Mouse (Mus musculus) heart, postnatal 0 days (tissue): ENCODE data around the gene Hes7. TPM values are rescaled to one million over a fixed set of nuclear protein-coding genes. Genes with fewer than 3 reads are reported as not detected.

Source experiments
- ATAC-seq: fragments of 200-750 bp; cut with Nextera tagmentation; 2 replicates; pipeline ENCODE4 v1.8.0; 2017; ENCODE audit warnings: low read depth, moderate number of reproducible peaks, moderate library complexity; ENCODE audit not compliant: insufficient read depth
- DNase-seq: peaks from one replicate; pipeline ENCODE4 v3.0.0-alpha.2; 2016; ENCODE audit warnings: low spot score
- H3K27ac ChIP-seq: fragments of 300-500 bp; sonication (generic); 2 replicates; pipeline ENCODE4 v1.5.1; 2014; ENCODE audit warnings: low read depth, mild to moderate bottlenecking
- H3K27me3 ChIP-seq: fragments of 300-500 bp; sonication (generic); 2 replicates; pipeline ENCODE4 v1.6.1; 2014; ENCODE audit warnings: low read length, mixed read lengths; ENCODE audit not compliant: control insufficient read depth, insufficient read depth
- H3K36me3 ChIP-seq: fragments of 300-500 bp; sonication (generic); replicated peaks from 2 replicates; pipeline ENCODE4 v1.6.1; 2014; ENCODE audit warnings: low read length, mixed read lengths; ENCODE audit not compliant: control insufficient read depth, insufficient read depth
- H3K4me1 ChIP-seq: fragments of 300-500 bp; sonication (generic); 2 replicates; pipeline ENCODE4 v1.6.1; 2014; ENCODE audit warnings: antibody characterized with exemption; ENCODE audit not compliant: control insufficient read depth, insufficient read depth
- H3K4me2 ChIP-seq: fragments of 300-500 bp; sonication (generic); 2 replicates; pipeline ENCODE4 v1.6.1; 2014; ENCODE audit warnings: low read depth, mild to moderate bottlenecking, low read length, moderate library complexity
- H3K4me3 ChIP-seq: fragments of 300-500 bp; sonication (generic); 2 replicates; pipeline ENCODE4 v1.5.1; 2014; ENCODE audit warnings: low read depth, low read length
- H3K9ac ChIP-seq: fragments of 300-500 bp; sonication (generic); replicated peaks from 2 replicates; pipeline ENCODE4 v1.6.1; 2014; ENCODE audit warnings: low read depth, low read length, mixed read lengths
- H3K9me3 ChIP-seq: fragments of 300-500 bp; sonication (generic); replicated peaks from 2 replicates; pipeline ENCODE4 v1.6.1; 2016; ENCODE audit warnings: low read length; ENCODE audit not compliant: control insufficient read depth
- CTCF ChIP-seq: IDR thresholded peaks from 2 replicates; pipeline ENCODE4 v1.5.1; 2016; ENCODE audit warnings: antibody characterized with exemption, control low read depth, low read depth
- EP300 ChIP-seq: IDR thresholded peaks from 2 replicates; pipeline ENCODE4 v1.6.1; 2016; ENCODE audit warnings: antibody characterized with exemption, low read depth
- WGBS: fragments of 180-500 bp; shearing (Covaris S2); extraction: QIAGEN DNeasy Blood & Tissue Kit; methylation state at CpG from one replicate; pipeline ENCODE4 v1.1.7; 2014; 5-methylcytosine and 5-hydroxymethylcytosine counted together
- polyA plus RNA-seq: library from polyadenylated mRNA; unstranded; fragments of >200 nt; fragmentation: Nextera tagmentation; extraction: Ambion mirVana; gene quantifications from 2 replicates; pipeline ENCODE4 v1.2.1, GENCODE M21; 2015
- total RNA-seq: library from RNA; depleted of rRNA; stranded (reverse); fragments of >200 nt; gene quantifications from 2 replicates; pipeline ENCODE4 v1.2.3, GENCODE M21; 2014; ENCODE audit warnings: low replicate concordance

The Hes7 gene
- total and polyA plus RNA-seq, 2 experiments from 2014 or later, result 0.26 TPM; not detected in 1

- no peak overlapping the region for H3K4me2 ChIP-seq
- no peak overlapping the region for H3K27ac ChIP-seq
- no peak for DNase-seq
- ATAC-seq, result no peak
- peaks cover 7% of the 10 kb centered on the region for H3K4me1 ChIP-seq
- no peaks in the 10 kb centered on the region for H3K27me3 ChIP-seq
- peaks cover 94% of the 10 kb centered on the region for H3K36me3 ChIP-seq
- H3K4me3 ChIP-seq, result no peak overlapping the region
- no peak for TF ChIP-seq EP300
- TF ChIP-seq CTCF, result no peak
- no peaks in the 10 kb centered on the region for H3K9me3 ChIP-seq
- H3K9ac ChIP-seq, result no peak overlapping the region
- 86% methylated on average over 14 of the region's 14 CpGs for WGBS
These were observed 15.7 kb upstream of the Hes7 start for GRCm38 (mm10) chr11:69104487-69104886.

- no peak overlapping the region for H3K9ac ChIP-seq
- peaks cover 99% of the 10 kb centered on the region for H3K36me3 ChIP-seq
- no peak overlapping the region for H3K4me3 ChIP-seq
- no peak overlapping the region for H3K4me2 ChIP-seq
- peaks cover 6% of the 10 kb centered on the region for H3K4me1 ChIP-seq
- WGBS, result 88% methylated on average over 6 of the region's 6 CpGs
- no peak for TF ChIP-seq CTCF
- TF ChIP-seq EP300, result no peak
- DNase-seq (no peak), ATAC-seq (no peak)
- no peak overlapping the region for H3K27ac ChIP-seq
- H3K9me3 ChIP-seq, result no peaks in the 10 kb centered on the region
- no peaks in the 10 kb centered on the region for H3K27me3 ChIP-seq
These were observed 15.0 kb upstream of the Hes7 start for GRCm38 (mm10) chr11:69105227-69105626.

GRCm38 (mm10) chr11:69105796-69106195, 14.4 kb upstream of the Hes7 start:
- DNase-seq (no peak), ATAC-seq (no peak)
- Histone ChIP-seq H3K27me3 (no peaks in the 10 kb centered on the region), H3K4me2 (no peak overlapping the region), H3K9ac (no peak overlapping the region), H3K9me3 (no peaks in the 10 kb centered on the region), H3K4me3 (no peak overlapping the region), H3K36me3 (peaks cover 93% of the 10 kb centered on the region), H3K4me1 (peaks cover under 1% of the 10 kb centered on the region; the same call in 1 of the 2 replicates), H3K27ac (no peak overlapping the region)
- WGBS, result 85% methylated on average over 2 of the region's 2 CpGs
- TF ChIP-seq EP300 (no peak), CTCF (no peak)

- Histone ChIP-seq H3K4me2 (no peak overlapping the region), H3K9ac (no peak overlapping the region), H3K36me3 (peaks cover 88% of the 10 kb centered on the region), H3K27me3 (no peaks in the 10 kb centered on the region), H3K9me3 (no peaks in the 10 kb centered on the region), H3K27ac (no peak overlapping the region), H3K4me3 (no peak overlapping the region), H3K4me1 (0 out of 2 replicates have a peak, but pooled peaks cover 5% of the 10 kb centered on the region)
- no peak for TF ChIP-seq EP300
- TF ChIP-seq CTCF, result no peak
- ATAC-seq (no peak), DNase-seq (no peak)
- 93% methylated on average over 11 of the region's 11 CpGs for WGBS
These were observed 13.9 kb upstream of the Hes7 start for GRCm38 (mm10) chr11:69106299-69106698.

GRCm38 (mm10) chr11:69106842-69107241, 13.4 kb upstream of the Hes7 start:
- H3K9me3 ChIP-seq, result no peaks in the 10 kb centered on the region
- H3K4me3 ChIP-seq, result no peak overlapping the region
- TF ChIP-seq EP300 (no peak), CTCF (no peak)
- H3K27me3 ChIP-seq, result no peaks in the 10 kb centered on the region
- H3K4me1 ChIP-seq, result 0 out of 2 replicates have a peak, but pooled peaks cover 10% of the 10 kb centered on the region
- H3K9ac ChIP-seq, result no peak overlapping the region
- no peak overlapping the region for H3K27ac ChIP-seq
- DNase-seq (no peak), ATAC-seq (no peak)
- peaks cover 83% of the 10 kb centered on the region for H3K36me3 ChIP-seq
- no peak overlapping the region for H3K4me2 ChIP-seq
- WGBS, result 87% methylated on average over 11 of the region's 11 CpGs

- WGBS, result 83% methylated on average over 11 of the region's 11 CpGs
These were observed 12.5 kb upstream of the Hes7 start for GRCm38 (mm10) chr11:69107676-69108075.

More at GRCm38 (mm10) chr11:69107676-69108075, 12.5 kb upstream of the Hes7 start:
- Histone ChIP-seq H3K9ac (no peak overlapping the region), H3K27me3 (no peaks in the 10 kb centered on the region), H3K27ac (no peak overlapping the region), H3K36me3 (peaks cover 74% of the 10 kb centered on the region), H3K9me3 (no peaks in the 10 kb centered on the region), H3K4me2 (no peak overlapping the region), H3K4me3 (no peak overlapping the region), H3K4me1 (0 out of 2 replicates have a peak, but pooled peaks cover 13% of the 10 kb centered on the region)
- DNase-seq, result no peak
- ATAC-seq, result no peak
- TF ChIP-seq CTCF (no peak), EP300 (no peak)
